Mouse (Mus musculus) common myeloid progenitor, adult 5-6 weeks (primary cell): Measurements from ENCODE around the gene Sh3d21. TPM values are rescaled to one million over a fixed set of nuclear protein-coding genes. Genes with fewer than 3 reads are reported as not detected.

Experiments
- ATAC-seq: replicated peaks from 2 replicates; pipeline ENCODE4 v1.8.0; 2016; ENCODE audit warnings: low read depth, mild to moderate bottlenecking, moderate TSS enrichment, inconsistent platforms; ENCODE audit not compliant: poor library complexity, severe bottlenecking
- total RNA-seq: library from RNA; stranded (forward); fragments of 200-1000, 187-1606 nt; gene quantifications from 2 replicates; pipeline ENCODE4 v1.2.3, GENCODE M21; 2017

The Sh3d21 gene
- total RNA-seq, 1 experiment from 2014 or later, result not detected

GRCm38 (mm10) chr4:126148161-126148961, 14.9 kb downstream of the Sh3d21 start:
- peak; percentile 68 for ATAC-seq

DNA sequence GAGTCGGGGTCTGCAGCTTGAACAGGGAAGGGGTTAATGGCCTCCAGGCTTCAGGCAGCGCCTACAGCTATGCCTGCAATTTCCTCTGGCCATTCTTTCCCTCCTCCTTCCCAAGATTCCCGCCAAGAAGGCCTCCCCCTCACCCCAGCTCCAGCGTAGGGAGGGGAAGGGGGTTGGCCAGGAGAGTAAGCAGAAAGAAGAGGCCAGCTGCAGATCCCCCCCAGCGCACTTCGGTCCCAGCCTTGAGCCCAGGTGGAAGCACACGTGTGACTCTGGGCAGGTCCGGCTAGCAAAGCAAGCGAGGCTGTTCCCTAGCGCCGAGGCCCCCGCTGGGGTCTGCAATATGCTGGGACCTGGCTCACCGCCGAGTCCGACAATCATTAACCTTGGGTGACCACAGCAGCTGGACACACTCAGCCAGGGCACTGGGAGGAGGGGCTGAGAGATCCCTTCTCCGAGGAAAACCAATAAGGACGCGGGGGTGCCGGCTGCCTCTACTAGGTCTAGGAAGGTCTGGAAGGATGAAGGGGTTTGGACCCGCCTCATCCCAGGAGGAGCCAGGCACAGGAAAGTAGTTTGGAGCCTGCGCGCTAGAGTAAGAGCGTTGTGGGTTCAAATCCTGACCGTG, 15.6 kb downstream of the Sh3d21 start, which contains the start of gene Eva1b:
TSS of gene Eva1b (plus strand) at position 212 of the 628 bp plus-strand sequence.
- ATAC-seq, result no peak

- no peak for ATAC-seq
Measured at GRCm38 (mm10) chr4:126146974-126147532, 16.2 kb downstream of the Sh3d21 start.

DNA sequence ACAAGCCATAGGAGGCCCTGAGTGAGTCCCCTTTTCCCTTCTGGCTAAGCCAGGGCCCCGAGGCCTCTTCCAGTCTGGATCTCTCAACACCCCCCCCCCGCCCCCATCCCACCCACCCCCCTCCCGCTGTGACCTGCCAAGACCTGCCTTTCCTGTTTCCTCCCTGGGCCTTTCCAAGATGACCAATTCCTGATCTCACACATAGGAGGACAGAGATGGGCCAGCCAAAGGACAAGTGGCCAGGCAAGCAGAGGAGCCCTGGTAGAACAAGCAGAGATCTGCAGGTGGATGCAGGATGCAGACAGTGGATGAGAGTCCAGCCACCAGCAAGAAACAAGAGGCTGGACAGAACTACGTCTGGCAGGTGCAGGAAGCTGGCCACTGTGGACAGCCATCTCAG, 17.9 kb downstream of the Sh3d21 start:
- ATAC-seq, result no peak

DNA sequence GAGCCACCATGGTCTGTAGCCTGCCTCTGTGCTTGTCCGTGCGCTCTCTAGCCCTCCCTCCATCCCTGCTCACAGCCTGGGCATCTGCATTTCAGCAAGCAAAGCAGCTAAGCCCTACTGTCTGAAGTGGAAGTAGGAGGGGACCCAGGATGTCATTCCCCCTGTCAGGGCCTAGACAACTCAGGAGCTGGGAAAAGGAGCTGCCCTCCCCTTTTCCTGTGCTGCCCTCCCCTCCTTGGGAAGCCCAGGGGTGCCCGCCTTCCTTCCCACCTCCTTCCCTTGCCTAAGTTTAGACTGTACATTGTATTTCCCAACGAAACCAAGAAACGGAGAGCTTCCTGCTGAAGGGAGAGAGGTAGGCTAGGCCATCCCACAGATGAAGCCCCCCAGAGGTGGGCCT, 22.3 kb downstream of the Sh3d21 start:
- no peak for ATAC-seq

GRCm38 (mm10) chr4:126137773-126138172, 25.5 kb downstream of the Sh3d21 start:
- ATAC-seq, result no peak

GRCm38 (mm10) chr4:126134639-126135038, 28.7 kb downstream of the Sh3d21 start:
- ATAC-seq, result no peak

- ATAC-seq, result no peak
Measured at GRCm38 (mm10) chr4:126134236-126134635, 29.1 kb downstream of the Sh3d21 start.

GRCm38 (mm10) chr4:126132636-126133264, 30.5 kb downstream of the Sh3d21 start:
- ATAC-seq, result no peak

DNA sequence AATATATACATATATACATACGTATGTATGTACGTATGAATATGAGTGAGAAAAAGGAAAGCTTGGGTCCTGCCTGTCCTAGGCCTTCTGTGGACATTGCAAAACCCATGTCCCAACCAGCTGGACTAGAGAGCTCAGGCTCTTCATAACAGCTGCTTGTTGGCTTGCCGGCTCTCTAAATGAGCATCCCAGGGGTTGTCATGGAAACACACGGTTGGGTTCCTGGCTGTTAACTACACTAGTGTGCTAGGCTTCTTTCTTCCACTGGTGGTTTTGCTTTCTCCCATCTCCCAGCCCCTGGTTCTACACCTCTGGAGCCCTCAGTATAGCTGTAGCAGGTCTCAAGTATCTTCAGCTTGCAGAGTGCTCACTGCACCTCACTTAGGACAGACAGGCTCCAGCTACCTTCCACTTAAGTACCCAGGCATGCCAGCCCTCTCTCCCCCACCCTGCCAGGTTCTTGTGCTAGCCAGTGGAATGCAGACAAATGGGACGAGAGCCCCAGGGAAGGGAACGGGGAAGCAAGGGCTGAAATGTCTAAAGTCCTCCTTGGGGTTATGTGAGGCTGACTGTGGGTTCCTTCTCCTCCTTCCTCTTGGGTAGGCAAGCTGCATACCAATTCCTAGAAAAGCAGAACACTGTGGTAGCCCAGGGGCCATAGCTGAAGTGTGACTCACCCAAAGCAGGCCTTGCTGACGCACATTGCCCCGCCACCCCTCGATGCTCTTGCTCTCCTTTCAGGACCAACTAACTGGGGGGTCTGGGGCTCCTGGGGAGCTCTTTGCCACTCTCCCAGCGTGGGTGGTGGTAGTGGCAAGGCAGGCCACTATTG, 31.8 kb downstream of the Sh3d21 start:
- ATAC-seq, result peak; percentile 97

DNA sequence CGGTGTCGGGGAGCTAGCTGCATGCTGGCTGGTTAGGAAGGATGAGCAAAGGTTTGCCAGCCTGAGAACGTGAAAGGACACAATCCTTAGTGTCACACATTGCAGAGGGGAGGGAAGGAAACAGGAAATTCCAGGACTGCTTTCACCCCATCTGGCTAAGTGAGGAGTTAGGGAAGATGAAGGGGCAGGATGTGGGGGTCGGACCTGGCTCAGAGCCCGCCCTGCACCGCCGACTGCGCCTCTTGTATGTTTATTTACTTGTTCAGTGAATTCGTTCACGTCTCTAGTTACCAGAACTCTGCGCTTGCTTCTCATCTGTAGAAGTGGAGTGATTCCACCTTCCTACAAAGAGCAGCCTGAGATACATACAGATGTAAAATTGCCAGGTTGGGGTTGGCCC, 32.8 kb downstream of the Sh3d21 start:
- ATAC-seq, result no peak

GRCm38 (mm10) chr4:126123309-126124040, 39.8 kb downstream of the Sh3d21 start:
- ATAC-seq, result no peak

DNA sequence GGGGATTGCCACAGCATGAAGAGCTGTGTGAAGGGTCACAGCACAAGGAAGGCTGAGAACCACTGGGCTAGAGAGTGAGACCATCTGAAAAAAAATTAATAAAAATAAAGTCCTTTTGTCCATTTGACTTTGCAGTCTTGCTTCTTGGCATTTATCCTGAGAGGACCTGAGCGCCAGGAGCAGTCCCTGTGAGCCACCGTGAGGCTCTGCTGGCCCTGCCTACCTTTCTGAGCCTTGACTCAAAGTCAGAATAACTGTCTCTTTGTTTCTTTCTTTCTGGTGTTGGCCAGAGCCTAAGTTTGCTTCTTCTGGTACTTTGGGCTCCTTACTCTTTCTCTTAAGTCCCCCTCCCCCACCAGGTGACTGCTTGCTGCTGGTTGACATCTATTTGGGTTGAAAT, 42.8 kb downstream of the Sh3d21 start:
- ATAC-seq, result no peak

GRCm38 (mm10) chr4:126120052-126120451, 43.2 kb downstream of the Sh3d21 start:
- no peak for ATAC-seq

- ATAC-seq, result no peak
Measured at GRCm38 (mm10) chr4:126119051-126119450, 44.2 kb downstream of the Sh3d21 start.

DNA sequence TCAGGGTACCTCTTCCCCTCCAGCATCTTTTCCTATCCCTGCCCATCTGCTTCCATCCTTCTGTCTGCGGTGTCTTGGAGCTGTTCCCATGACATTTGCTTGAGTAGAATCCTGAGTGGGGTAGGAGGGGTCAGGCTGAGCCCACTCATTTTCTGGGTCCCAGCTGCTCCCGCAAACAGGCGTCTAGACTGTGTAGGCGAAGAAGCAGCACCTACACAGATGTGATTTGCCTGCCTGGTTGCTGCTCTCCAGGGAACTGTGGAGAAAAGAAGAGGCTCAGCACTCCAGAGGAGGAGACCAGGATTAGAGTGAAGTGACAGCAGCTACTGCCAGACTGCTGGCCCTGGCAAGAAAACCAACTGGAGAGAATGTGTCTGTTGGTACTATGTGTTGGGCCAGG, 44.6 kb downstream of the Sh3d21 start:
- ATAC-seq, result no peak

- ATAC-seq, result no peak
Measured at GRCm38 (mm10) chr4:126117116-126117515, 46.2 kb downstream of the Sh3d21 start.

DNA sequence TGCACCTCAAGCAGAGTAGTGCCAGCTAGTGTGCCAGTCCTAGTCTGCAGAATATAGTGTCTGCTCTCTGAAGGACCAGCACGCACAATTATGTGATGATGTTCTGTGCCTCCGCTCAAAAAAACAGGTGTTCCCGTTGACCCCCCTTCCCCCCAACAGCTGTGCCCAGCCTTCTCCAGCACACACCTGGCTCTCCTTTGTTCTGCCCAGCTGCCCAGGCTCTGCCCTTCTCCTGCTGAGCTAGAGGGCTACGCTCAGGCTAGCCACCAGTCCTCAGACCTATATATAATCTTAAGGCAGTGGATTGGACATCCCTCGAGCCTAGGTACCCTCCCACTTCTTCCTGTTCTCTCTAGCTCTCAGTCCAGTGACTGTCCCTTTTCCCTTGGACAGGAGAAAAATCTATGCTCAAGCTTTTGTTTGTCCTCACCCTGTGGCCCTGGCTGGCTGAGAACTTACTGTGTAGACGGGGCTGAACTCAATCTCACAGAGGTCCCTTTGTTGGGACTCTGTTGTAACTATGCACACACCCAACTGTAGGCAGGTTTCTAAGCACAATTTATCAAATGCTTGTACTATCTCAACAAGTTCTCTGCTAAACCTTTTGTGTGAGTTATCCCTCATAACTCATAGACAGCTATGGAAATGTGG, 47.3 kb downstream of the Sh3d21 start:
- ATAC-seq, result no peak

GRCm38 (mm10) chr4:126115411-126115810, 47.9 kb downstream of the Sh3d21 start:
- no peak for ATAC-seq
